Mouse (Mus musculus) brown adipose tissue, adult 24 weeks (tissue): ENCODE measurements around the gene Marveld1. TPM values are rescaled to one million over a fixed set of nuclear protein-coding genes. Genes with fewer than 3 reads are reported as not detected.

Experiments used
- H3K27ac ChIP-seq: fragments of 200-500 bp; replicated peaks from 2 replicates; pipeline ENCODE4 v1.5.1; 2012; ENCODE audit warnings: low read depth, mild to moderate bottlenecking, low read length
- H3K4me1 ChIP-seq: fragments of 200-500 bp; 2 replicates; pipeline ENCODE4 v1.6.1; 2012; ENCODE audit warnings: low read length, mixed read lengths; ENCODE audit not compliant: control insufficient read depth, insufficient read depth, insufficient read length
- H3K4me3 ChIP-seq: fragments of 200-500 bp; 2 replicates; pipeline ENCODE4 v1.5.1; 2012; ENCODE audit warnings: low read depth, mild to moderate bottlenecking, low read length, moderate library complexity; ENCODE audit not compliant: insufficient read depth
- polyA plus RNA-seq: library from polyadenylated mRNA; stranded (reverse); fragments of >200 nt; gene quantifications from 2 replicates; pipeline ENCODE4 v1.2.4, GENCODE M21; 2012; ENCODE audit not compliant: missing spikeins, insufficient read depth, insufficient read length

The Marveld1 gene
- polyA plus RNA-seq, 1 experiment = 33.6 TPM

DNA sequence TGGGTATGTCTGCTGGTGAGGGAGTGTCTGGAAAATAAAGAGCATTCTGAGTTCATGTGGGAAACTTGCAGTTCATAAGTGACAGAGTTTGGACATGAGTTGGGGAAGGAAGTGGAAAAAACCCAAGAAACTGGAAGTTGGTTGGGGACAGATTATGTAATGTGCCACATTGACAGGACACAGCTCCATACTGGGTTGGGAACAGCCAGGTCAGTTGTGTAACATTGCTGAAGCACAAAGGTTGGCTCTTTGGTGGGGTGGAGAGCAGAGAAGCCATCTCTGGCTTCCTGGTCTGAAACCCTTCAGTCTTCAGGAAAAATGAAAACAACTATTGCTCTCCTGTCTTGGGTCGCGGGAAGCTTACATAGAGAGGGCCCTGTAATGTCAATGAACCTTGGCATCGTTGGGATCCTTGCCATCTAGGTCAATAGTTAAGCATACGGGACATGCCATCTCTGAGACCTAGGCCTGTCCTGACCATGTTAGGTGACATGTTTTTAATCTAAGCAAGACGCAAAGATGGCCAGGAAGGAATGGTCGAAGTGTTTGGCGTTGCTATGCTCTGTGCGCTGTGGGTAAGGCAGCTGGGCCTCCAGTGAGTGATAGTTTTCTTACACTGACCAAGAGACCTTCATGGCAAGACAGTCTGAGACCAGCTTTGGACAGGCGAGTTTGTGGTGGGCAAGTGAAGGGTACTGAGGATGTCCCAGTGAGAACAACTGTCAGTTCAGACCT is 757 bp upstream of the Marveld1 start:
- peaks cover 16% of the 10 kb centered on the region for H3K4me1 ChIP-seq
- H3K4me3 ChIP-seq = no peak overlapping the region
- peak overlapping the region; percentile 95 for H3K27ac ChIP-seq

DNA sequence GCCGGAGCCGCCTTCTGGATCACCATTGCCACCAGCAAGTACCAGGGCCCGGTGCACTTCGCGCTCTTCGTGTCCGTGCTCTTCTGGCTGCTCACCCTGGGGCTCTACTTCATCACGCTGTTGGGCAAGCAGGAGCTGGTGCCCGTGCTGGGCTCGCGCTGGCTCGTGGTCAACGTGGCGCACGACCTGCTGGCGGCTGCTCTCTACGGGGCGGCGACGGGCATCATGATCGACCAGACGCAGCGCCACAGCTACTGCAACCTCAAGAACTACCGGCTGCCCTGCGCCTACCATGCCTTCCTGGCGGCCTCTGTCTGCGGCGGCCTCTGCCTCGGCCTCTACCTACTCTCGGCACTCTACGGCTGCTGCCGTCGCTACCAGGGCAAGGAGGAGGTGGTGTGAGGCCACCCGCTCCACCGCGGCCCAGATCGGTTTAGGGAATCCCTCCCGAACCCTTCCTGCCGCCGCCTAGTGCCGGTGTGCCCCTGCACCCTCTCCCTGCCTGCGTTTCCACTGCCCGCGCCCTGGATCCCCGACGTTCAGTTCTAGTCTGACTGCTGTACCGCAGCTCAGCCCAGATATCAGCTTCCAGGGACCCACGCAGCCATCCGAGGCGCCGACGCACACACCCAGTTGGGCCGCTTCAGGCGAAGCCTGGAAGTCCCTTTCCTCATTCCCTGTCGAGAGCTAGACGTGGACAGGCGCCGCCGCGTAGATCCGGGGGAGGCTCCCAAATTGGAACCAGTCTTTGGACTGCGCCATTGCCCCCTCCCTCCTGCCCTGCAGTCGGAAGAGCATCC is 769 bp downstream of the Marveld1 start:
- Histone ChIP-seq H3K4me1 (peaks cover 16% of the 10 kb centered on the region), H3K27ac (peak overlapping the region; percentile 84), H3K4me3 (peak overlapping the region; percentile 79)

DNA sequence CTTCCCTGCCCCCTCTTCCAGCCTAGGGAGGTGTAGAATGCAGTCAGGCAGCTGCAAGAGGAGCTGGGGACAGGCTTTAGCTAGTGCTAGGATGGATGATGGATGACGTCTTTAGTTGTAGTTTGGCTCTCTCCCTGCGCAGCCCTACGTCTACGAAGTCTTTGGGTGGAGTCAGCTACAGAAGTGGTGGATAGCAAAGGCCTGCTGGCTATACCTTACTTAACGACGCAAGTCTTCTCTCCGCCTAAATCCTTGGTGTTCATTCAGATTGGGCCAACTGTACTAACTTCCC is 1.3 kb downstream of the Marveld1 start:
- peaks cover 16% of the 10 kb centered on the region for H3K4me1 ChIP-seq

DNA sequence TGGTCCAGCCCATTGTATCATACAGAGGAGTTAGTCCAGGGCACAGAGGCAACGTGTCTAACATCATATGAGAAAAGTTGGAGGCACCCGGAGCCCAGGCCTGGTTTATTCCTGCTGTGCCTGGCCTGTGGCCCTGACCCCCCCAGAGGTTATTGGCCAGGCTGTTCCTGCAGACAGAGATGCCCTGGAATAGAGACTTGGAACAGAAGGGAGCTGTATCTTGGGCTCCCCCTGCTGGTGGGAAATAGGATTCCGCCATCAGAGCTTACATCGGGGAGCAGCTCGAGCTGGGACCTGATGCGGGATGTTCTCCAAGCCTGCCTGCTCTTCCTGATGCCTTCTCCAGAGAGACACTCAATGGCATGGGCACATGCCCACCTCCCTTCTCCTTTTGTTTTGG is 4.8 kb downstream of the Marveld1 start:
- Histone ChIP-seq H3K4me3 (no peak overlapping the region), H3K27ac (no peak overlapping the region), H3K4me1 (peaks cover 9% of the 10 kb centered on the region)

More for the DNA sequence above, 1.3 kb downstream of the Marveld1 start:
- H3K27ac ChIP-seq = peak overlapping the region; percentile 84
- H3K4me3 ChIP-seq = peak overlapping the region; percentile 79

DNA sequence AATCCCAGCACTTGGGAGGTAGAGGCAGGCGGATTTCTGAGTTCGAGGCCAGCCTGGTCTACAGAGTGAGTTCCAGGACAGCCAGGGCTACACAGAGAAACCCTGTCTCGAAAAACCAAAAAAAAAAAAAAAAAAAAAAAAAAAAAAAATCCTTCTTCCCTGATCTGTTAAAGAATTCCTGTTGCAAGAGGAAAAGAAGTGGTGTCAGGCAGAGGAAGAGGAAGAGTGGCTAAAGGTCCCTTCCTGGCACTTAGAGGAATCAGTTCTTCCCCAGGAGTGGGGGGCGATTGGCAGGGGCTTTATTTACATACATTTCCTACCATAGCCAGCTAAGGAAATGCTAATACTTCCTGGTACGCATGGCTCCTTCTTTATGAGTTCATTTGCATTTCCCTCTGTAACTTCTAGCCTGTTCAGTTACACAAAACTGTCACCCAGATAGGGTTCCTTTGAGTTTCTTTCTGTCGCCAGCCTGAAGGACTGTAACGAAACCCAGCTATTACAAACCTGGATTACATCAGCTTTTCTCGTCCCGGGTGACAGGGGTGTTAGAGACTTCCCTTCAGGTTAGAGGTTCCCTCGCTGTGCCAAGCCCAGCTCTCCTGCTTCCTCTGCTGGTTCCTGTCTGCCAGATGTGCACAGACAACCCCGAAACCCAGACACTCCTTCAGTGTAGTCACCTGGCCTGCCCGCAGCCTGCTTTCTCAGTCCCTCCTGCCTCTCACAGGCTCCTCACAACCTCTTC is 10.5 kb downstream of the Marveld1 start:
- Histone ChIP-seq H3K27ac (peak overlapping the region; percentile 60), H3K4me1 (no peaks in the 10 kb centered on the region)

DNA sequence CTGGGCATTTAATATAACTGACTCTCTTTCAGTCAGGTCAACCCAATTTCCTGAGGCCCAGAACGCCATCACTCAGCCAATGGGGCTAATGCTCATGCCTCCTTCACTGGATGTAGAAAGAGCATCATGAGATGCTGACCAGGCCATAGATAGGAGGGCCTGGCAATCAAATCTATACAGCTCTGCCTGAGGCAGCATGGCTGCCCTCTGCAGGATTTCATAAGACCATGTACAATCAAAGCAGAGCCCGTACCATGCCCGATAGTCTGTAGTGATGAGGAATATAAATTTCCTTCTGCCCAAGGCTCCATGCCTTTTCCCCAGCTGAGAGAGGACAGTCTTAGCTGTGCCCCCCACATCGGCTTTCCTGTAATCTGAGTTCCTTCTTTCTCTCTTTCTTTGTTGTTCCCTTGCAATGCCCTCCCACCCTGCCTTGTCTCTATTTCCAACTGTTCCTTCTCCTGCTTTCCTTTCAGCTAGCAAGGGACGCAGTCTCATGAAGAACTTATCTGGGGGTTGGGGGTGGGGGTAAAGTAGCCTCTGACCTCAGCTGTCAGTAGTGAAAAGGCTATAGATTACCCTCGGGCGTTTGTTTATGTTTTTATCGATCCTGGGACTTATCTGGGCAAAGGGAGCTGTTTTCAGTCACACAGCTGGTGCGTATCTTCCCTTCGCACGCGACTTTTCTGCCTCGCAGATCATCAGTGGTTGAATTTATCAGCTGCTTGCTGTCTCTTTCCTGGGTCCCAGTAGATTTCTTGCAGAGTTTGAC is 11.2 kb downstream of the Marveld1 start:
- H3K4me3 ChIP-seq = no peak overlapping the region
- H3K4me1 ChIP-seq = no peaks in the 10 kb centered on the region
- H3K27ac ChIP-seq = no peak overlapping the region

More for the DNA sequence above, 10.5 kb downstream of the Marveld1 start:
- H3K4me3 ChIP-seq = no peak overlapping the region

DNA sequence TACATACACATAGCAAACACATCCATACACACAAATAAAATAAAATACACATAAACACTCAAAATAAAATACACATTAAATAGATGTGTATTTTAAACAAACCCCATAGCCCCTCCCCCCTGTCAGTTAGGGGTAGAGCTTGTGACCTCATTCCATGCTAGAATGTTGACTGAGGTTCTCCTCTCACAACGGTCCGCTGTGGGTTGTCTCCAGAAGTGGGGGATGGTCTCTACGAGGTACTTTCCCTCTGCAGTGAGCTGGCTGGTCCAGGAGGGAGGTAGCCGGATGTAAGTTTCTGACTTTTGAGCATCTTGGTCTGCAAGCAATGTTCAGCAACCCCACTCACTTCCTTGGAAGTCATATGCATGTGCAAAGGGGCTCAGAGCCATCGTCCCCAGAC is 16.6 kb downstream of the Marveld1 start, which contains the start of gene Zfyve27:
Zfyve27 (plus strand) TSS at position 188 of the 400 bp plus-strand sequence.
- Histone ChIP-seq H3K27ac (no peak within 1 kb of the TSS), H3K4me3 (no peak within 1 kb of the TSS), H3K4me1 (no peaks in the 10 kb centered on the region)

DNA sequence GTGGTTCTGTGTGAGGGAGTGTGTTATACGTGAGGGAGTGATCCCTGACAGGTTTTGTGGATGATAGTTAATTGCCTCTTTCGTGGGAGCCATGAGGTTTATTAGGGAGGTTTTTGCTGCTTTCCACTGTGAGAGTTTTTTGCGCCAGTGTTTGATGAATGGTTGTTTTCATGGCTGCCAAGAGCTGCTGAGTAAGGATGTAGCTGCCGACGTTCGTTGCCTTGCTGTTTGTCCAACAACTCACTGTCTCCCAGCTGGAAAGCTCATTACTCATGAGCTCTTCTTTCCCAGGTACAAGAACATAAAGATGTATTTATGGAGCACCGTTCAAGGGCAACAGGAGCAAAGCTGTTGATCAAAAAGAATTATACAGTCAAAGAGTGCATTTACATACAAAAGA is 17.0 kb downstream of the Marveld1 start:
- Histone ChIP-seq H3K4me1 (no peaks in the 10 kb centered on the region), H3K27ac (no peak overlapping the region), H3K4me3 (no peak overlapping the region)

DNA sequence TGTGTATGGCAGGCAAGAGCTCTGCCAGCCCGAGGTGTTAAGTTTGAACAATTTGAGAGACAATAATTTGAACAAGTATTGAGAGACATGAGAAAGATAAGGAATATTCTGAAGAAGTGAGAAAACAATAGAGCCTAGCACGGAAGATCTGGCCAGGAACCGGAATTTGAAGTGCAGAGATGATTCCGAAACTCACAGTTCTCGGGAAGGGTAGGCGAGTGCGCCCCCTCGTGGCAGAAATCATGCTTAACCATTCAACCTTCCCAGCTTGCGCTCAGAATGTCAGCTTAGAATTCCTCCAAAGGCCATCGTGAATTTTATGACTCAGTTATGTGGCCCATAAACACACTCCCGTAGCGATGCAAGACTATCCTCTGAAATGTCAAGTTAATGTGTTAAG is 18.9 kb downstream of the Marveld1 start:
- H3K4me3 ChIP-seq = peak overlapping the region; percentile 31; the same call in 1 of the 2 replicates
- H3K27ac ChIP-seq = no peak overlapping the region
- peaks cover under 1% of the 10 kb centered on the region; the same call in 1 of the 2 replicates for H3K4me1 ChIP-seq

DNA sequence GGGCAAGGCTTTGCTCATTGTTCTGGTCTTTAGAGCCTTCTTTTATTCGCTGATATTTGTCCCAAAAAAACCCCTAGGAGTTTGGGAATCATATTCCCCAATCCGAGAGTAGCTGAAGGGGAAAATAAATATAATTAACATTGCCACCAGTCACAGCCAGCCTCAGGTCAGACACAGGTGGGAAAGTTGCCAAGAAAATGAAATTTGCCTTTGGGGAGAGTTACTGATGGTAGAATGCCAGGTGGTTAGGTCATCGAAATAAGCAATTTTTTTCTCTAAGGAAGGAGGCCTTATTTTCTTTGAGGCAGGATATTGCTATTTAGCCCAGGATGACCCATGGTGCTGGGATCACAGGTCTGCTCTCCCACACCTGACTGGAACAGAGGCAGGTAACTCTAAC is 19.6 kb downstream of the Marveld1 start:
- no peak overlapping the region for H3K27ac ChIP-seq
- peaks cover 6% of the 10 kb centered on the region for H3K4me1 ChIP-seq
- H3K4me3 ChIP-seq = no peak overlapping the region

DNA sequence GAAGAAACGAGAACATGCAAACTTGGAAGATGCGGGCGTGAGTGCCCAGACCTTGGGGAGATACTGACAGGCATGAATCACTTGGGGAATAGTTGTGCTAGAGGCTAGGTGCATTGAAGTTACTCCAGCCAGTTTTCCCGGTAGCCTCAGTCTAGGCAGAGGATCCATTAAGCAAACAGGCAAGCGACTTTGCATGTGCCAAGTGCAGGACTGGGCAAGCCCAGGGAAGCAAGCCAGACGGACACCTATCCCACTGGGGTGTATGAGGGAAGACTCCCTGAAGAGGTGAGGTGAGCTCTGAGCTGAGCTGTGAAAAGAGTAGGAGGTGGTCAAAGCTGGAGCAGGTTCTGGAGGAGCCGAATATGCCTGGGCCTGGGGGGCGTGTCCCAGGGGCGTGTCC is 20.3 kb downstream of the Marveld1 start:
- Histone ChIP-seq H3K27ac (no peak overlapping the region), H3K4me3 (no peak overlapping the region), H3K4me1 (peaks cover 6% of the 10 kb centered on the region)

DNA sequence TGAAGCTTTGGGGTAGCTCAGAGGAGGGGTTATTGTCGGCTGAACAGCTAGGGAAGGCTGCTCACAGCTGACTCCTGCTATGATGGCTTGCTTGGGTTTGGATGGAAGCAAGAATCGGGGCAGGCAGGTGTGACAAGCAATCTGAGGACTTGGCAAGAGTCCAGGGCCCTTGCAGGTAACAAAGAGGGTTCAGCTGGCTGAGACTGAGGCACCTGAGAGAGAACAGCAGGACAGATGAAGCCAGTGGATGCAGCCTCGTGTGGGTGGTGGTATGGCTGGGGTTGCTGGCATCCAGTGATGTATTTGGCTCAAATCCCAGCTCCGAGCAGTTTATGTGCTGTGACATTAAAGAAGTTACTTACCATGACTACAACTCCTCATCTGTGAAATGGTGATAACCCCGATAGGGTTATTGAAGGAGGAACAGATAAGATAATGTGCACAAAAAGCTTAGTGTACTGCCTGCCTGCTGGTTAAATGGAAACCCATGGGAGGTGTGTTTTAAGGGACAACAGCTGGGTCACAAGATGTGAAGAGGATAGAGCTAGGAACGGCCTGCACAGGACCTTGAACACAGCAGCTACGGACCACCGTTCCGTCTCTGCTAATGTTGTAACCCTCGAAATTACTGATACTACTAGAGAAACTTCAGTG is 22.2 kb downstream of the Marveld1 start:
- Histone ChIP-seq H3K27ac (no peak overlapping the region), H3K4me3 (no peak overlapping the region), H3K4me1 (peaks cover 6% of the 10 kb centered on the region)

DNA sequence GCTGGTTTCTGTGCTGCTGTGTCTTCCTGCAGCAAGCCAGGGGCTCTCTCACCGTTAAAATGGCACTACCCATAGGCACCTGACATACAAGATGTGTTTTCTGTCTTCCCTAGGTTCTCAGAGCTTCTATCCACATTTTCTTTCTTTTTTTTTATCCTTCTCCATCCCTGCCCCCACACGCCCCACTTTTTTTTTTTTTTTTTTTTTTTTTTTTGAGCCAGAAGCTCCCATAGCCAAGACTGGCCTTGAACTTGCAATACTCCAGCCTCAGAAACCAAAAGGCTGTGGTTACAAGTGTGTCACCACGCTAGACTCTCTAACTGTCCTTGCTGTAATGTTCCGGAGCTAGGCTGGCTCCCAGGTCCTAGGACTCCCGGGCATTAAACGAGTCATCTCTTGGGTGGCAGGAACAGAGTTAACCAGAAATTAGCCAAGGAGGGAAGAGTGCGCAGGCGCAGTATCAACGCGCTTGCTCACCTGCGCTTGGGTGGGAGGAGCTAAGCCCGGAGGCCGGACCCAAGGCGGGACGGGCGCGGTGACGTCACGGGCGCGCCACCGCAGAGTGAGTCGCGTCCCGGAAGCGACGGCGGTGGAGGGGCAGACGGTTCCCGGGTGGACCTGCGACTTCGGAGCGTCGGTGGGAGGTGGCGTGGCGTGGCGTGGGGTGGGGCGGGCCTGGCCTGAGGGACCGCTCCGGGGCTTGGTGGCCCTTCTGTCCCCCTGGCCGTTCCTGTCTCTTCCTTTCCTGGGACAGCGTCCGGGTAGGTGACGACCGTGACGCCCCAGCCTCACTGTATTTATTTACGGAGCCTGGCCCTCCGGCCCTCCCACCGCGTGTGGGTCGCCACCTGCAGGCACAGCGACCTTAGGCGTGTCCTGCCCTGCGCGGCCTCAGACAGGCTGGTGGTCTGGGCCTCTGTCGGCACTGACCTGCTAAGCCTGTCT is 23.1 kb downstream of the Marveld1 start:
- Histone ChIP-seq H3K4me3 (peak overlapping the region; percentile 83), H3K4me1 (peaks cover 6% of the 10 kb centered on the region), H3K27ac (0 out of 2 replicates have a peak overlapping the region, but pooled peaks have one; percentile 1)
